In genomic region chr4:88822995-88823394, GRCm38 (mm10) we compare ENCODE assay signal across 10 mouse cellular contexts. TPM values are rescaled to one million over a fixed set of nuclear protein-coding genes. Genes with fewer than 3 reads are reported as not detected.
DNase-seq lines count a peak whose midpoint lies in the region; ATAC-seq and TF ChIP-seq lines count a peak whose summit lies in the region.
"Had no signal": no experiment of that assay in that cellular context is flagged by ENCODE, and none has a peak within 500 bp of the region (broad histone marks: within the 10 kb centered on the region; RNA-seq: fewer than 3 reads in every experiment).

No protein-coding gene starts in this region.

- DNase-seq in hindbrain, embryonic 10.5 days (ENCODE audit: low spot score) = peak; percentile 5
- peak; percentile 42 for DNase-seq in midbrain, postnatal 0 days (ENCODE audit: low spot score)
- peak; percentile 31 for DNase-seq in brain, adult 2 months (ENCODE audit: low read depth, low spot score)
- peak; percentile 48 for DNase-seq in retina, postnatal 1 day
- no peak for DNase-seq in urinary bladder, postnatal 36 days (ENCODE audit: low spot score in 2 of 2)

- H3K4me1 ChIP-seq in hindbrain, embryonic 10.5 days (replicated peaks) = no peaks in the 10 kb centered on the region
- no peaks in the 10 kb centered on the region for H3K4me1 ChIP-seq in hindbrain, embryonic 16.5 days (ENCODE audit: control insufficient read depth, insufficient read depth, low read depth, low read length)
- no peaks in the 10 kb centered on the region for H3K4me1 ChIP-seq in midbrain, postnatal 0 days (ENCODE audit: insufficient read depth, low read length)
- no peaks in the 10 kb centered on the region for H3K4me1 ChIP-seq in midbrain, embryonic 15.5 days
- H3K4me1 ChIP-seq in midbrain, embryonic 13.5 days (replicated peaks) = no peaks in the 10 kb centered on the region
- H3K4me1 ChIP-seq: midbrain, embryonic 12.5 days had no signal

- peak; percentile 75 for TF ChIP-seq CTCF in midbrain, postnatal 0 days (IDR thresholded peaks at IDR 0.05)

- H3K27ac ChIP-seq in hindbrain, embryonic 10.5 days = no peak overlapping the region
- H3K27ac ChIP-seq in hindbrain, embryonic 16.5 days (ENCODE audit: low read depth, low read length) = no peak overlapping the region
- no peak overlapping the region for H3K27ac ChIP-seq in midbrain, postnatal 0 days (ENCODE audit: low read depth, low read length)
- no peak overlapping the region for H3K27ac ChIP-seq in midbrain, embryonic 15.5 days
- H3K27ac ChIP-seq in midbrain, embryonic 13.5 days = no peak overlapping the region
- H3K27ac ChIP-seq: midbrain, embryonic 12.5 days had no signal

- no peak overlapping the region for H3K4me2 ChIP-seq in hindbrain, embryonic 16.5 days (ENCODE audit: low read length)
- no peak overlapping the region for H3K4me2 ChIP-seq in midbrain, postnatal 0 days (ENCODE audit: low read depth, low read length, poor library complexity, severe bottlenecking)
- H3K4me2 ChIP-seq in midbrain, embryonic 15.5 days = no peak overlapping the region
- H3K4me2 ChIP-seq in midbrain, embryonic 13.5 days (replicated peaks) = no peak overlapping the region
- H3K4me2 ChIP-seq: midbrain, embryonic 12.5 days had no signal

- WGBS in hindbrain, embryonic 10.5 days = 25% methylated on average over 4 of the region's 4 CpGs
- WGBS in hindbrain, embryonic 16.5 days = 21% methylated on average over 4 of the region's 4 CpGs
- WGBS in midbrain, postnatal 0 days = 18% methylated on average over 4 of the region's 4 CpGs
- WGBS in midbrain, embryonic 15.5 days = 33% methylated on average over 4 of the region's 4 CpGs
- 25% methylated on average over 4 of the region's 4 CpGs for WGBS in midbrain, embryonic 13.5 days

- H3K36me3 ChIP-seq in hindbrain, embryonic 10.5 days = no peaks in the 10 kb centered on the region
- no peaks in the 10 kb centered on the region for H3K36me3 ChIP-seq in hindbrain, embryonic 16.5 days (ENCODE audit: control insufficient read depth, insufficient read depth, low read length)
- no peaks in the 10 kb centered on the region for H3K36me3 ChIP-seq in midbrain, postnatal 0 days (ENCODE audit: insufficient read depth, low read length)
- H3K36me3 ChIP-seq in midbrain, embryonic 15.5 days (replicated peaks) = no peaks in the 10 kb centered on the region
- no peaks in the 10 kb centered on the region for H3K36me3 ChIP-seq in midbrain, embryonic 13.5 days
- H3K36me3 ChIP-seq: midbrain, embryonic 12.5 days had no signal

- H3K9ac ChIP-seq in hindbrain, embryonic 16.5 days (ENCODE audit: low read depth, low read length) = no peak overlapping the region
- H3K9ac ChIP-seq in midbrain, postnatal 0 days (replicated peaks; ENCODE audit: low read length, poor library complexity, severe bottlenecking) = no peak overlapping the region
- no peak overlapping the region for H3K9ac ChIP-seq in midbrain, embryonic 15.5 days
- H3K9ac ChIP-seq in midbrain, embryonic 13.5 days (replicated peaks) = no peak overlapping the region
- H3K9ac ChIP-seq: midbrain, embryonic 12.5 days had no signal

- H3K4me3 ChIP-seq in hindbrain, embryonic 10.5 days = no peak overlapping the region
- no peak overlapping the region for H3K4me3 ChIP-seq in hindbrain, embryonic 16.5 days (ENCODE audit: low read length)
- H3K4me3 ChIP-seq in midbrain, postnatal 0 days (ENCODE audit: low read depth, low read length) = no peak overlapping the region
- no peak overlapping the region for H3K4me3 ChIP-seq in midbrain, embryonic 15.5 days
- H3K4me3 ChIP-seq in midbrain, embryonic 13.5 days (replicated peaks) = no peak overlapping the region
- H3K4me3 ChIP-seq: midbrain, embryonic 12.5 days had no signal

- H3K27me3 ChIP-seq in hindbrain, embryonic 10.5 days (ENCODE audit: insufficient read depth, poor library complexity, severe bottlenecking) = no peaks in the 10 kb centered on the region
- no peaks in the 10 kb centered on the region for H3K27me3 ChIP-seq in hindbrain, embryonic 16.5 days (replicated peaks; ENCODE audit: control insufficient read depth, insufficient read depth, low read length)
- H3K27me3 ChIP-seq in midbrain, postnatal 0 days (ENCODE audit: insufficient read depth, low read length) = no peaks in the 10 kb centered on the region
- no peaks in the 10 kb centered on the region for H3K27me3 ChIP-seq in midbrain, embryonic 15.5 days (replicated peaks)
- no peaks in the 10 kb centered on the region for H3K27me3 ChIP-seq in midbrain, embryonic 13.5 days
- H3K27me3 ChIP-seq: midbrain, embryonic 12.5 days had no signal

- H3K9me3 ChIP-seq in hindbrain, embryonic 10.5 days = no peaks in the 10 kb centered on the region
- no peaks in the 10 kb centered on the region for H3K9me3 ChIP-seq in hindbrain, embryonic 16.5 days (ENCODE audit: control insufficient read depth, low read length)
- no peaks in the 10 kb centered on the region for H3K9me3 ChIP-seq in midbrain, postnatal 0 days (ENCODE audit: low read length)
- H3K9me3 ChIP-seq in midbrain, embryonic 15.5 days = no peaks in the 10 kb centered on the region
- H3K9me3 ChIP-seq in midbrain, embryonic 13.5 days = no peaks in the 10 kb centered on the region
- H3K9me3 ChIP-seq: midbrain, embryonic 12.5 days had no signal

- no peak for ATAC-seq in hindbrain, embryonic 16.5 days
- no peak for ATAC-seq in midbrain, postnatal 0 days (ENCODE audit: low FRiP score)
- no peak for ATAC-seq in midbrain, embryonic 15.5 days (replicated peaks)
- ATAC-seq in midbrain, embryonic 13.5 days = no peak

RNA-seq across cellular contexts. Expression of gene Ifna11, which starts 3.2 kb away (rescaled TPM):
- polyA plus RNA-seq in hindbrain, embryonic 10.5 days (2016; fragmentation: Nextera tagmentation; extraction: Ambion mirVana) = not detected in 2 replicates
- not detected in 2 replicates for polyA plus RNA-seq in hindbrain, embryonic 16.5 days (2015; fragmentation: Nextera tagmentation; extraction: Ambion mirVana)
- not detected in 2 replicates for total RNA-seq in midbrain, postnatal 0 days (2014; rRNA removed)
- not detected in 2 replicates for polyA plus RNA-seq in midbrain, postnatal 0 days (2015; fragmentation: Nextera tagmentation; extraction: Ambion mirVana)
- not detected in 2 replicates for polyA plus RNA-seq in midbrain, embryonic 15.5 days (2015; fragmentation: Nextera tagmentation; extraction: Ambion mirVana)
- polyA plus RNA-seq in midbrain, embryonic 13.5 days (2015; fragmentation: Nextera tagmentation; extraction: Ambion mirVana) = not detected in 2 replicates
- polyA plus RNA-seq: intestine, embryonic 14.5 days; midbrain, embryonic 12.5 days had no signal

RNA-seq across cellular contexts. Expression of gene Ifna6, which starts 4.2 kb away (rescaled TPM):
- not detected in 2 replicates for polyA plus RNA-seq in hindbrain, embryonic 10.5 days (2016; fragmentation: Nextera tagmentation; extraction: Ambion mirVana)
- not detected in 2 replicates for polyA plus RNA-seq in hindbrain, embryonic 16.5 days (2015; fragmentation: Nextera tagmentation; extraction: Ambion mirVana)
- total RNA-seq in midbrain, postnatal 0 days (2014; rRNA removed) = not detected in 2 replicates
- not detected in 2 replicates for polyA plus RNA-seq in midbrain, postnatal 0 days (2015; fragmentation: Nextera tagmentation; extraction: Ambion mirVana)
- not detected in 2 replicates for polyA plus RNA-seq in midbrain, embryonic 15.5 days (2015; fragmentation: Nextera tagmentation; extraction: Ambion mirVana)
- not detected in 2 replicates for polyA plus RNA-seq in midbrain, embryonic 13.5 days (2015; fragmentation: Nextera tagmentation; extraction: Ambion mirVana)
- polyA plus RNA-seq: intestine, embryonic 14.5 days; midbrain, embryonic 12.5 days had no signal

RNA-seq across cellular contexts. Expression of gene Ifna7, which starts 7.0 kb away (rescaled TPM):
- polyA plus RNA-seq in hindbrain, embryonic 10.5 days (2016; fragmentation: Nextera tagmentation; extraction: Ambion mirVana) = not detected in 2 replicates
- not detected in 2 replicates for polyA plus RNA-seq in hindbrain, embryonic 16.5 days (2015; fragmentation: Nextera tagmentation; extraction: Ambion mirVana)
- not detected in 2 replicates for total RNA-seq in midbrain, postnatal 0 days (2014; rRNA removed)
- polyA plus RNA-seq in midbrain, postnatal 0 days (2015; fragmentation: Nextera tagmentation; extraction: Ambion mirVana) = not detected in 2 replicates
- not detected in 2 replicates for polyA plus RNA-seq in midbrain, embryonic 15.5 days (2015; fragmentation: Nextera tagmentation; extraction: Ambion mirVana)
- not detected in 2 replicates for polyA plus RNA-seq in midbrain, embryonic 13.5 days (2015; fragmentation: Nextera tagmentation; extraction: Ambion mirVana)
- polyA plus RNA-seq: intestine, embryonic 14.5 days; midbrain, embryonic 12.5 days had no signal

RNA-seq across cellular contexts. Expression of gene Ifna5, which starts 12.3 kb away (rescaled TPM):
- not detected in 2 replicates for polyA plus RNA-seq in hindbrain, embryonic 10.5 days (2016; fragmentation: Nextera tagmentation; extraction: Ambion mirVana)
- not detected in 2 replicates for polyA plus RNA-seq in hindbrain, embryonic 16.5 days (2015; fragmentation: Nextera tagmentation; extraction: Ambion mirVana)
- not detected in 2 replicates for total RNA-seq in midbrain, postnatal 0 days (2014; rRNA removed)
- polyA plus RNA-seq in midbrain, postnatal 0 days (2015; fragmentation: Nextera tagmentation; extraction: Ambion mirVana) = not detected in 2 replicates
- not detected in 2 replicates for polyA plus RNA-seq in midbrain, embryonic 15.5 days (2015; fragmentation: Nextera tagmentation; extraction: Ambion mirVana)
- not detected in 2 replicates for polyA plus RNA-seq in midbrain, embryonic 13.5 days (2015; fragmentation: Nextera tagmentation; extraction: Ambion mirVana)
- polyA plus RNA-seq: intestine, embryonic 14.5 days; midbrain, embryonic 12.5 days had no signal

RNA-seq across cellular contexts. Expression of gene Gm13288, which starts 17.7 kb away (rescaled TPM):
- polyA plus RNA-seq in hindbrain, embryonic 10.5 days (2016; fragmentation: Nextera tagmentation; extraction: Ambion mirVana) = not detected in 2 replicates
- polyA plus RNA-seq in hindbrain, embryonic 16.5 days (2015; fragmentation: Nextera tagmentation; extraction: Ambion mirVana) = not detected in 2 replicates
- not detected in 2 replicates for total RNA-seq in midbrain, postnatal 0 days (2014; rRNA removed)
- not detected in 2 replicates for polyA plus RNA-seq in midbrain, postnatal 0 days (2015; fragmentation: Nextera tagmentation; extraction: Ambion mirVana)
- polyA plus RNA-seq in midbrain, embryonic 15.5 days (2015; fragmentation: Nextera tagmentation; extraction: Ambion mirVana) = not detected in 2 replicates
- not detected in 2 replicates for polyA plus RNA-seq in midbrain, embryonic 13.5 days (2015; fragmentation: Nextera tagmentation; extraction: Ambion mirVana)
- polyA plus RNA-seq: intestine, embryonic 14.5 days; midbrain, embryonic 12.5 days had no signal

Comparison
In these comparisons a context has a peak if more than half of its experiments do, and no peak if none do; other contexts are left out.
1. DNase-seq: peak in hindbrain, embryonic 10.5 days (single experiment), midbrain, postnatal 0 days (single experiment), brain, adult 2 months (single experiment) and retina, postnatal 1 day (single experiment); none in urinary bladder, postnatal 36 days (0 of 2).